Mouse (Mus musculus) layer of hippocampus, adult 8-10 months (tissue): ENCODE measurements around the gene Zc3h4. TPM values are rescaled to one million over a fixed set of nuclear protein-coding genes. Genes with fewer than 3 reads are reported as not detected.

Experiments
- DNase-seq, 2 experiments: peaks; one replicate each; pipeline ENCODE4 v3.0.0; 2022; ENCODE audit warnings: low spot score in 2 of 2
- total RNA-seq, 4 experiments: library from RNA; stranded (reverse); gene quantifications; 2 replicates each; pipeline ENCODE4 v1.2.4; 2022

The Zc3h4 gene
- total RNA-seq, 4 experiments from 2014 or later: 43.3 to 50.2 (median 47.1) TPM

DNA sequence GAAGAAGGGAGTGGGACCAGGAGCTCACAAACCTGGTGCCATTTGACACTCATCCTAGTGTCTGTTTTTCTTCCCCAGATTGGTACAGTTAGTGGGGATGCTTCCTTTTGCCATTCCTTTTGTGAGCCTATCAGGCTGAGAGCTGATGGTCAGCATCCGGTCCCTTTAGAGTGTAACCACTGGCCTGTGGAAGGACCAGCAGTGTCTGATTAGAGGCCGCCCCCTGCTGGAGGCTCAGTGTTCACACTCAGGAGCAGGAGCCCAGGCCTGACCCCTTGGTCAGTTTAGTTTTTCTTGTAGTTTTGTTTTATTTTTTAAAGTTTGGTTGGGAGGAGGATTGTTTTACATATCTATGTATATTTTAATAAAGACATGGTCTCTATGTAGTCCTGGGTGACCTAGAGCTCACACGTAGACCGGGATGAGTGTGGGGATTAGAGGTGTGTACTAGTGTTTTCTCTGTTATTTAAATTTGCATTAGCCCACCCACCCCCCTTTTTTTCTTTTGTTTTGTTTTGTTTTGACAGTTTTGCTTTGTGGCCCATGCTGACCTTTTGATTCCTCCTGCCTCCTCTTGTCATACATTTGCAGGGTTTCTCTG, 25.5 kb downstream of the Zc3h4 start:
- DNase-seq: peak in 1 of 2 experiments; percentile 67

DNA sequence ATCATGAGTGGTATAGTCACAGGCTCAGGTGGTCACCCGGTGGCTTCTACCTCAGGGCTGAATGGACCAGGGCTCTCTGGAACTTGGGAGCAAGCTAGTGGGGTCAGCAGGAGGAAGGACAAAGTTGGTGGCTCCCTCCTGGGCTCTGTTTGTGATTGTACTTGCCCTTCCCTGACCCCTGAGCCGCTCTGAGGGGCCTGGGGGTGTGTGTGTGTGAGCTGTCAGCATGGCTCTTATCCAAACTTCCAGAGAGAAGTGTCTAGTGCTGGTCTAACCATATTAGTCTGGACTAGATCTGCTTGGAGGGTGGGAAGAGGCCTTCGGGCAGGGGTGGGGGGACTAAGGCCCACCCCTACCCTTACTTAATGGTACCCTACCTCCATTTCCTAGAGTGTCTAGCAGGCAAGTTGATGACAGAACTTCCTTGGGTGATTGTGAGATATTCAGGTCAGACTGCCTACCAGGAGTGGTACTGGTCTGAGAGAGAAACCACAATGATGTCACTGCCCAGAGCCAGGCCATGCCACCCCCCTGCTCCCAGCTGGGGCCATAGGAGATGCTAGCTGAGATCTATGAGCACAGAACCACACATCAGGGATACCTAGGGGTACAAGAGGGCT, 32.8 kb downstream of the Zc3h4 start:
- no peak for DNase-seq

DNA sequence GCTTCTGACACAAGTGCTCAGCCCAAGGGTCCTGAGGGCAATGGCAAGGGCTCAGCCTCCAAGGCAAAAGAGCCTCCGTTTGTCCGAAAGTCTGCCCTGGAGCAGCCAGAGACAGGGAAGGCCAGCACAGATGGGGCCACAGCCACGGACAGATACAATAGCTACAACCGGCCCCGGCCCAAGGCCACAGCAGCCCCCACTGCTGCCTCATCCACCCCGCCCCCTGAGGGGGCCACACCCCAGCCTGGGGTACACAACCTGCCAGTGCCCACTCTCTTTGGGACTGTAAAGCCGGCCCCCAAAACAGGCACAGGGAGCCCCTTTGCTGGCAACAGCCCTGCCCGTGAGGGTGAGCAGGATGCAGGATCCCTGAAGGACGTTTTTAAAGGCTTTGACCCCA, 34.4 kb downstream of the Zc3h4 start:
- no peak for DNase-seq

DNA sequence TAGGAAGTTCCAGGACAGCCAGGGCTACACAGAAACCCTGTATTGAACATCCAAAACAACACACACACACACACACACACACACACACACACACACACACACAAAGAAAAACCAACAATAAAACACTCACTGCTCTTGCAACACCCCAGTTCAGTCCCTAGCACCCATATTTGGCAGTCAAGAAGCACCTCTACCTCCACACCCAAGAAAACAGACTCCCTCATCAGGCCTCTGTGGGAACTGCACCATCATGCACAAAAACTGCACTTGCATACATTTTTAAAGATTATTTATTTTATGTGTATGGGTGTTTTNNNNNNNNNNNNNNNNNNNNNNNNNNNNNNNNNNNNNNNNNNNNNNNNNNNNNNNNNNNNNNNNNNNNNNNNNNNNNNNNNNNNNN, 40.5 kb downstream of the Zc3h4 start:
- DNase-seq: no peak

DNA sequence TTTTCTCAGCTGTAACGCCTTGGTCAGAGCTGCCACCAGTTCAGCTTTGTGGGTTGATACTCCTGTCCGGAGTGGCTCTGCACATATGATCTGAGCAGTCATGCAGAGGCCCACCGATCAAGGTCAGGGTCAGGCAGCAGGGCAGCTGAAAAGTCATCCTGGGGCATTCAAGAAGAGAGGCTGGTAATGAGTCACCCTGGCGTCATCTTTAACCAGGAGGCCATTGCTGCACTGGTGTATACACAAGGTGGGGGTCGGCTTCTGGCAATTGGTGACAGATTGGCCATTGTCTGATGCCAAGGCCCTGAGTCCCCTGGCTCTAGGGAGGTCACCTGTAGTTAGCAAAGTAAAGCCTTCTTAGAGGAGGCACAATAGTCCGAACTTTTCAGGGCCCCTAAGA, 50.9 kb downstream of the Zc3h4 start:
- no peak for DNase-seq

DNA sequence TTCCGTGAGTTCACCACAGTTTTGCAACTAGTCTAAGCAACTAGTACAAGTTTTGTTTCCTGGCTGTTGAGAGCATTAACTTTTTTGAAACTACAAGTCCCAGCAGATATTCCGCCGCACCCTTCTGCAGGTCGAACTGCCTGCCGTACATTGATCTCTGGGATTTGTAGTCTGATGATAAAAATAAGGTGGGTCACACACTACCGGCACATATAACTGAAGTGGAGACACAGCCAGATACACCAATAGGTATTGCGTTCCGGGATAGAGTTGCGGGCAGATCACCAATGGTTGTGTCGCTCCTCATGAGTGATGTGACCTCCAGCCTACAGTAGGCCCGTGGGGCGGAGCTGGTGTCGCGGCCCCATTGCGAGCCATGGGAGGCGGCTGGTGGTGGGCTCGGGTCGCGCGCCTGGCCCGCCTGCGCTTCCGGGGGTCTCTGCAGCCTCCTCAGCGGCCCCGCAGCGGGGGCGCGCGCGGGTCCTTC, 51.9 kb downstream of the Zc3h4 start, which contains the start of gene Tmem160:
Tmem160 (plus strand) TSS at position 193 of the 487 bp plus-strand sequence.
- DNase-seq: peak; percentile 89 to 93

DNA sequence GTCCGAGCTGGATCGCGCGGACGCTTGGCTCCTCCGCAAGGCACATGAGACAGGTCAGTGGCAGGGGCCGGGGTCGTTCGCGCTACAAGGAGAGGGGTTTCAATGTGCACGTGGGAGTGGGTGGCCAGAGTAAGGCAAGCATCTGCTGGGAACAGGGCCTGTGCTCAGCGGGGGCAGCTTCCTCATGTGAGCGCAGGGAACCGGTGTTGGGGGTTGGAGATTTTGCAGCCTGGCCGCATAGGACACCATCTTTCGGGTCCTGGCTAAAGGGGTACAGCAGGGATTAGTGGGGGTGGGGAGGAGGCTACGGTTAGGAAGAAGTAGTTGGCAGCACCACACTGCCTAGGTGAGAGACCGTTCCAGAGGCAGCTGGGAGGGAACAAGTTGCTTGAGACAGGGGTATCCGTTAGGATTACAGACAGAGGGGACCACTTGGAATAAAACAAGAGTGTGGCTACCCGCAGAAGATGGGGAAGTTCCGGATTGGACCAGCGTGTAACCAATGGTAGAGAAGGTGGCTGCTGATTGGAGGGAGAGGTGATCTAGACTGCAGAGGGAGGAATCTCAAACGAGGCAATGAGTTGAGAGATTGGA, 52.5 kb downstream of the Zc3h4 start:
- peak; percentile 60 to 62 for DNase-seq

DNA sequence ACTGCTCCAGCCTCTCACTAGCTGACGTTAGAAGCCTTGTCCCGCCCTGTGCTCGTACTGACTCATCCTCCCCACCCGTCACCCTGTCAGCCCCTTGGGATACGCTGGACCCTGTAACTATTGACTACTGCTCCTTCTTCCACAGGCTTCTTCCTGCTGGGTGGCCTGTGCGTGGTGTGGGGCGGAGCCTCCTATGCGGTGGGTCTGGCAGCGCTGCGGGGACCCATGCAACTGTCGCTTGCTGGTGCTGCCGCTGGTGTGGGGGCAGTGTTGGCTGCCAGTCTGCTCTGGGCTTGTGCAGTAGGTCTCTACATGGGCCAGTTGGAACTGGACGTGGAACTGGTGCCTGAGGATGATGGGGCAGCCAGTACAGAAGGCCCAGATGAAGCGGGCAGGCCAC, 54.3 kb downstream of the Zc3h4 start:
- no peak for DNase-seq

DNA sequence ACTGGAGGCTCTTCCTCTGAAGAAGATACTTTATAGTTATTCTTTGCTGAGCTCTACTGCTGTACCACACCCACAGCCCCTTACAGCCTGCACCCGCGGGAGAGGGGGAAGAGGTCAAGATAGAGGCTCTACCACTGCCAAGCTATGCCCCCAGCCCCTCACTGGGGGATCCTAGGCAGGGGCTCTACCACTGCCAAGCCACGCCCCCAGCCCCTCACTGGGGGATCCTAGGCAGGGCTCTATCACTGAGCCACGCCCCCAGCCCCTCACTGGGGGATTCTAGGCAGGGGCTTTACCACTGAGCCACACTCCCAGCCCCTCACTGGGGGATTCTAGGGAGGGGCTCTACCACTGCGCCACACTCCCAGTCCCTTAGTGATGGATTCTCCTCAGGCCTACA, 55.6 kb downstream of the Zc3h4 start:
- DNase-seq: no peak

DNA sequence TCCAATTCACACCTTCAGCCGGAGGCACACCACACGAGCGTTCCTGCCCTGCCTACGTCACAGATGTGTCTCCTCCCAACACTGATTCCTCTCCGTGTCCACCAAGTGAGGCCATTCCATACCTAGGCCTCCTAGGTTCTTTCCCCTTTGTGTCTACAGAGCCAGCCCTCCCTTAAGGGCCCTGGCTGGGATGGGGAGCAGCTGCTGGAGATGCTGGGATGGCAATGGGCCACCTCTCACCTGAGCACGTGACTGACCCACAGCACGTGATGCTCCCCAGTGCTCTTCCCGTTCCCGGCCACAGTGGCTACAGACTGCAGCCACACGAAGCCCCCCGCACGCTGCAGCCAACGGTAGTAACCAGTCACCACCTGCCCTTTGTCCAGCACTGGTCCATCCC, 59.9 kb downstream of the Zc3h4 start:
- DNase-seq: no peak

DNA sequence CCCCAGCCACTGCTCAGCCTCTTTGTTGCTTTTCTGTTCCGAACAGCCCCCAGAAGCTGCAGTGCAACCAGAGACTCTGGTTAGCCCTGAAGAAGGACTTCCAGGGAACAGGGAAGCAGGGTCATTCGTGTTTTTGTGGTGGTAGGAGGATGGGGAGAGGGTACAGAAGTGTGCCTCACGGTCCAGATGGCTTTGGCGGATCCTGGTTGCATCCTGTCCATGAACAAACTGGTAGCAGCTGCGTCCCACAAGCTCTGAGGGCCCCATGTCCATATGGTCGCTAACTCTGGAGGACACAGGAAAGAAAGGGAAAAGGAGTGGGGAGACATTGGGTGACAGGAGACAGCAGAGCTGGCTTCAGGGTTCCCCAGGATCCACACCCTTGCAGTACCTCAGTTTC, 60.4 kb downstream of the Zc3h4 start:
- no peak for DNase-seq

DNA sequence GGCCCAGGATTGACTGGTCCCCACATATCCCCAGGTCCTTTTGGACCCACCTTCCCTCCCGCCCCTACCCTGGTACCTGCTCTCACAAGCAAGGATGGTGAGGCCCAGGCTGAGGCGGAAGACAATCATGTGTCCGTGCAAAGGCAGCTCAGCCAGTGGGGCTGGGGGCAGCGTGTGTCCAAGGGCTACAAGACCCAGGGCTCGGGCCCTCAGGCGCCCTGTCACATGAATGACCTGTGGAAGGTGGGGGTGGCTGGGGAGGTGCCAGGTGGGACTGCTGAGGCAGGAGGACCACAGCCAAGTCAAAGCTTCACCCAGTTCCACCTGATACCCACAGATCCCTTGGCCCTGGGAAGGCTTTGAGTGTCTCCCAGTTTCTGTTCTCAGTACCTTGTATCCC, 61.0 kb downstream of the Zc3h4 start:
- DNase-seq: no peak

DNA sequence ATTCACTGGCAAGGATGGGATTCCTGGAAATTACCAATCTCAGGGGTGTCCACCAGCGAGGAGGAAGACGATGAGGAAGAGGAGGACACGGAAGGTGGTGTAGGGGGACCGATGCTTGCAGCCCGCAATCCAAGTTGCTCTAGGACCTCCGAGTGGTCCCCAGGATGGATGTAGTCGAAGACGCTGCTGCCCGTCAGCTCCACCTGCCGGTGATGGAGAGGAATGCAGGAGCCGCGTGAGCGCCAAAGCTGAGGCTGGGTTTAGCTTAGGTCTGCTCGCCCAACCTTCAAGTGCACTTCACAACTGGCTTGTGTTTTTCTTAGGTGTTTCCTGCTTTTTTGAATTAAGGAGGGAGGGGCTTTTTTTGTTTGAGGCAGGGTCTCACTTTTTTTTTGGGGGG, 62.5 kb downstream of the Zc3h4 start:
- peak in 1 of 2 experiments; percentile 79 for DNase-seq

DNA sequence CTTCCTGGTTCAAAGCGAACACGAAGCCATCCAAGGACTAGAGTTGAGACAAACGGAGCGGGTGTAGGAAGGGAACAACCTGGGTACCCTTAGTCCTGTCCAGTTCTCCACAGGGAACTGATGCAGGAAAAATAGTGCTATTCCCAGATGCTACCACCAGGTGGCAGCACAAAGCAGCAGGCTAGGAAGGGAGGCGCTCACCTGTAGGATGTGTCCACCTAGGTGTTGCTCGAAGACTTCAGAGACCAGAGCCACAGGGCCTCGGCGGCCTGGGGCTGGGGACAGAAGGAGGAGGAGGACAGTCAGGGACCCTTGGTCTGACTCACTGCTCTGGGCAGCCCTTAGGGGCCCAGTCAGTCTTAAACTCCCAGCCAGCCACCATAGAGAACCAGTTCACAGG, 64.5 kb downstream of the Zc3h4 start:
- peak in 1 of 2 experiments; percentile 60 for DNase-seq

DNA sequence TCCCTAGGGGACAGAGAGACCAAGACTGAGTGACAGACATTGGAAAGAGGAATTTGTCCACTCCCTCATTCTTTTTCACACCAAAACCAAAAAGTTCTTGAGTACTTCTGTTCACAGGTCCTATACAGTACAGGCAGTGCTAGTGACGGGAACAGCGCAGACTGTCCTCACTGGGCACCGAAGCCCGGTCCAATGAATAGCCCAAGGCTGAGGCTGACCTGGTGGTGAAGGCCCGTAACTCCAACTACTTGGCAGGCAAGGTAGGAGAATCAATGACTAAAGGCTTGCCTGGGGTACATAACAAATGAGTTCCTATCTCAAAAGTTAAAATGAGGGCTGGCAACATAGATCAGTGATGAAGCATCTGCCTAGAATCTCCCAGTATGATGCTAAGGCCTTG, 64.9 kb downstream of the Zc3h4 start:
- no peak for DNase-seq

DNA sequence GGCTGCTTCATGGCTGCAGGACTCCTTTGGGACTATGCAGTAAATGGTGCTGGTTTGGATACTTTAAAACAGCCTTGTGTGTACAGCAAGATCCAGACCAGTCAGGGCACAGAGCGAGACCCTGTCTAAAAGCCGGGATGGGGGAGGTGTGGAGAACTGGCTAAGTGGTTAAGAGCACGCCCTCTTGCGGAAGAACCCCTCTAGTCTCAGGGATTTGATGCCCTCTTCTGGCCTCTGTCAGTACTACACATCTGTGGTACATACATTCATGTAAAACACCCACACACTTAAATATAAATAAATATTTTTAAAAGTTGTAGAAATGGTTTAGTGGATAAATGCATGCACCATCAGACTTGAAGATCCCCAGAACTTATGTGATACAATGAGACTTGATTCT, 65.9 kb downstream of the Zc3h4 start:
- no peak for DNase-seq

DNA sequence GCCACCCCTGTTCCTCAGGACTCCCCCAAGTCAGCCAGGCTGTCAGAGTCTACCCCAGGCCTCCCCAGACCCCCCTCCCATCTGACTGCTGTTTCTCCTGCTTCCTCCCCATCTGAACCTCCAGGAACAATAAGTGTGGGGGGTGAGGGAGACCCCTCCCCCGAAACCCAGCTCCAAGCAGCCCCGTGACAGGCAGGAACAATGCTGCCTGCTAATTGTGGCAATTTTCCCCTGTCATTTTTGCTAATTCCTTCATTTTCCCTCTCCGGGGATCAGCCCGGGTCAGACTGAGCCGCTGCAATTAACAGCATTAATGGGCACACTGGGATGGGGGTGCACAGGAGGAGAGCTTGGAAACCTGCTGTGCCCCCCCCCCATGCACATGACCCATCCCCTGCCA, 67.4 kb downstream of the Zc3h4 start:
- no peak for DNase-seq

DNA sequence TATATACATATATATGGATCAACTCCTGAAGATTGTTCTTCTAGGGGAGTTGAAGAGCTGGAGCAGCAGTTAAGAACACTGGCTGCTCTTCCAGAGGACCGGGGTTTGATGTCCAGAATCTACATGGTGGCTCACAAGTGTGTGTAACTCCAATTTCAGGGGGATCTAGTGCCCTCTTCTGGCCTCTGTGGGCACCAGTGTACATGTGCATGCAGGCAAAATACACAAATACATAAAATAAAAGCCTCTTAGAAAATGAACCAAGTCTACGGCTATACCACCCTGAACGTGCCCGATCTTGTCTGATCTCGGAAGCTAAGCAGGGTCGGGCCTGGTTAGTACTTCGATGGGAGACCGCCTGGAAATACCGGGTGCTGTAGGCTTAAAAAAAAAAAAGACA, 70.8 kb downstream of the Zc3h4 start:
- no peak for DNase-seq

DNA sequence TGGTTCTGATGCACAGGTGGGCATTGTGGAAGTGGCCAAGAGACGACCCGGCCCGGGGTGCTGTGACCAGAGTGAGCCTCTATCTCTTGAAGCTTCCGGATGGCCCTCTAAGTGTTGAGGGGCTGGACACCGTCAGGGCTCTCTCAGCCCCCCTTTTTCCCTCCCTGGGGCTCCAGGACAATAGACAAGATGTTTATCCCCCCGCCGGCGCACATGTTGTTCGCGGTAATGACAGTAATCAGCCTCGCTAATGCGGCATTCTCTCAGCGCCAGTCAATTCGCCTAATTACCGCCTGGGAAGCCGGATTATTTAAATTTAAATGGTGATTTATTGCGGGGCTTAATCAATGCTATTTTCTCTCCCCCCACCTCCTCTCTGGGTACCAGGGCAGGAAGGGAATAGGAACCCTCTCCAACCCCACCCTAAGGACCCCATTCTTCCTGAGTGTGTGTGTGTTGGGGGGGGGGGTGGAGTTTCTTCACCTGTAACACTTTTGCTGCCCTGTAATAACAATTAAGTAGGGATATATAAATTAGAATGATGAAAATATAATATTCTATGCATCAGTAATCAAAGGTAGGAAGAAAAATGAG, 71.5 kb downstream of the Zc3h4 start:
- no peak for DNase-seq

DNA sequence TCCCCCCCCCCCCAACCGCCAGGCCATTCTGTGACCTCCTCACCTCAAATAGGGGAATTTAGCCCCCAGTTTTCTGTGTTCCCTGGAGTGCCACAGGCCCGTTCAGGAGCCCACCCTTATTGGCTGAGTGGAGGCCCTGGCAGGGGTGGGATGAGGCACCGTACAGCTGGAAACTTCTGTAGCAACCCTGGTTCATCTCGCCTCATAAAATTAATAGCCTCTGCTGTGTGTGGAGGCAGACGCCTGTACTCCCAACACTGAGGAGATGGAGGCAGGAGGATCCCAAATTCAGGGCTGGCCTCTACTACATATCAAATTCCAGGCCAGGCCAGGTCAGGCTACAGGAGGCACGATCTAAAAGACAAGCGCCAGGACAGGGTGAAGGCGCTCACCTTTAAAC, 73.1 kb downstream of the Zc3h4 start:
- no peak for DNase-seq

DNA sequence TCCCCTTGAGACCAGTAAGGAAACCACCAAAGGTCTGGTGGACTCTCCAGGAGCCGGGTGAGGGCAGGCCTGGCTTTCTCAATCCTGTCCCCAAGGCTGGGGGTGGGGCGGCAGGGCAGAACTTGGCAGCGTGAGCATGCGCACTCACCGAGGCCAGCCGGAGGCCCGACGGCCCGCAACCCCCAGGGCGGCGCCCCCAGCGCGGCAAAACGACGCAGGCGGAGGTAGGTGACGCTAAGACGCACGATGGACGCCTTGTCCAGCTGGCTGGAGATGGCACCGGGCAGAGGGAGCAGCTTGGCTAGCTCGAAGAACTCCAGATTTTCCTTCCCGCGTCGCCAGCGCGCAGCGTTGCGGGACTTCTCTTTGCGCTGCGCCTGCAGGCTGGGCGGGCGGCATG, 73.7 kb downstream of the Zc3h4 start:
- no peak for DNase-seq

DNA sequence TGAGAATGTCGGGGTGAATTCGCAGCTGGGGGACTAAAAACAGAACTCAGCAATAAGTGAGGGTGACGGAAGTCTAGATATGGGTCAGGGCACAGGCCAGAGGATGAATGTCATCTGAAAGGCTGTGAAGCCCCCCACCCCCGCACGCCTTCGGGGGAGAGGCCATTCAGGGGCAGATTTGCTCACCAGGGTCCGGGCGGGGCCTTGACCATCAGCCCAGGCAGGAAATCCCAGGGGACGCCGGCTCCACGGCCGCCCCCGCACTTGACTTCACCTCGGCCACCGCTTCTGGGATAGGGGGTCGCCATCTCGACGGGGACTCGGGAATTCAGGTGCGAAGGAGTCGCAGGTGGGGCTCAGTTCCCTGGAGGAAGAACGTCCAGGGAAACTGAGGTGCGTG, 74.6 kb downstream of the Zc3h4 start:
- DNase-seq: no peak
